Mouse (Mus musculus) yolk sac, embryonic 10.5 days (tissue): Measurements from ENCODE around the gene Dhx40.
"Not testable (repeated sequence)": the region's sequence is repeated elsewhere in the genome, so short reads cannot be mapped to it uniquely, and the experiment has no call there.

Experiments used
- DNase-seq: peaks from one replicate; pipeline ENCODE4 v3.0.0-alpha.2; 2017; ENCODE audit warnings: low spot score

The Dhx40 gene

DNA sequence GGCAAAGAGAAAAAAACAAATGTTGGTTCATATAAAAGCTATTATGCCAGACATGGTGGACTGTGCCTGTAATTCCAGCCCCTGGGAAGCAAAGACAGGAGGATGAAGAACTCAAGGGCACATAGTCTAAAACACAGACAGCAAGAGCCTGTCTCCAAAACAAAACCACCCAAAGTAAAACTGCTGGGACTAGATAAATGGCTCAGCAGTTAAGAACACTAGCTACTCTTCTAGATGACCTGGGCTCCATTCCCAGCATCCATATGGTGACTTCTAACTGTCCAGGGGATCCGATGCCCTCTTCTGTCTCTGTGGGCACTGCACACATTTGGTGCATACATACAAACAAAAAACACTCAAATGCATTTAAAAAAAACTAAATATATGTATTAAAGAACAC lies 56.5 kb downstream of the Dhx40 start:
- DNase-seq: no peak

DNA sequence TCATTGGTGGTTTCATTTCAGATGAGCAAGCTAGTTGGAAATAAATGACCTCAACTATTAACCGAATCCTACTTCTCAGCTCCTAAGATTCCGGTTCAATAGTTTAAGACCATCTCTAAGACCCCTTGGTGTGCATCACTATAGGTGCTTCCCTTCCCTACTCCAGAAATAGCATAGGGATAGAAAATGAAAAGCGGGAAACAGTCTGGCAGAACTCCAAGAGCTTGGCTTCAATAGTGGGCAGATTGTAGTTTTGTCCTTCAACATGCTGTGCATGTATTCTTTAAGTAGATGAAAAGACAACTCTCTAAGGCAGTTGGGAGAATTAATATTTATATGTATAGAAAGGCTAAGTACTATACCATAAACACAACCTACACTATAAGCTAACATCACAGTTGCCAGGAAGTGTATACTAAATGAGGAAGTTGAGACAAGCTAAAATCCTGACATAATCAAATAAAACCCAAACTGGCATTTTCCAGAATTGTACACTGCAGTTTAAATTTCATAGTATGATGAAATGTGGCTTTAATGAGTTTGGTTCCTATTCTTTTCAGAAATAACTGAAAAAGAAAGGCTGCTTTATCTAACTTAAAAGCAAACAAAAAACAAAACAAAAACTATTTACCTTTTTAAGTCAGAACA lies 57.6 kb downstream of the Dhx40 start:
- no peak for DNase-seq

GRCm38 (mm10) chr11:86745634-86746404 lies 61.7 kb downstream of the Dhx40 start:
- DNase-seq: no peak

DNA sequence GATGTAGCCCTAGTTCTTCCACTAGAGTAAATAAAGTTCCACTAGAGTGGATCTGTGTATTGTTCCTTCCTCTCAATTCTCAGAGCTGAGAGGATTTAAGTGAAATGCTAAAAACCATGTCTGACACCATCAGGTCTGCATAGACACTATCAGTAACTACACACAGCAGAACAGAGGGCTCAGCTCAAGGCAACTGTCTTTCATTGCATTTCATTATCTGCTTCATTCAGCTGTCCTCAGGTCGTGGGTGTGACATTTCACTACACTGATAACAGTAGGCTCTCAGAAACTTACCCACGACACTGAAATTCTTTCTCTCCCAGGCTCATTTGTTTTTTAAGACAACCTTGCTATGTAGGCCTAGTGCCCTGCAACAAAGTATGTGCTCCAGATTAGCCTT lies 64.9 kb downstream of the Dhx40 start:
- peak; percentile 47 for DNase-seq

DNA sequence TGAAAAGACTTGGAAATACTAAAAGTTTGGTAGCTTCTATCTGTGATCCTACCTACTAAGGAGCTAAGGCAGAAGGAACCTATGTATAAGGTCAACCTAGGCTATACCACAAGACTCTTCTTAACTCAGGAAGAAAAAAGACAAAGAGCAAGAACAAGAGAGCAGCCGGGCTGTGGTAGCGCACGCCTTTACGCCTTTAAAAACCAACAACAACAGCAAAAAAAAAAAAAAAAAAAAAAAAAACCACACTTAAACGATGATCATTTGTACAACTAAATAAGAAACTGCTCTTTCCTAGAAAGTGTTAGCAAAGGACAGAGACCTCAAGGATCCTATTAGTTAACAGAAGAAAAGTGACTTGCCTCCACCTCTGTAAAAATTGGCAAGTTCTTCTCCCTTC lies 66.0 kb downstream of the Dhx40 start:
- no peak for DNase-seq

DNA sequence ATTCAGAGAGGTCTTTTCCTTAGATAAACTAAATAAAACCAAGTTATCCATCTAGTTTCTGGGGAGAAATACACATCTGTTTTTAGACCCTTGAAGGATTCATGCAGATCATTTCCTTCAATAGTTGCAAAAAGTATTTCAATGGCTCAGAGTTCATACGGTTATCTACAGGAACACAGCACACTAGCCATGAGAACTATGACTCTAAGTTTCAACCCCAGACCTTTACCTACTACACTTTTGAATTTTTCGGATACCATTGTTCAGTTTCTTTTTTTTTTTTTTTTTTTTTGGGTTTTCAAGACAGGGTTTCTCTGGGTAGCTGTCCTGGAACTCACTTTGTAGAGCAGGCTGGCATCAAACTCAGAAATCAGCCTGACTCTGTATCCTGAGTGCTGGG lies 68.1 kb downstream of the Dhx40 start:
- DNase-seq: no peak

GRCm38 (mm10) chr11:86738956-86739355 lies 68.6 kb downstream of the Dhx40 start:
- no peak for DNase-seq

GRCm38 (mm10) chr11:86738308-86738707 lies 69.2 kb downstream of the Dhx40 start:
- DNase-seq: not testable (repeated sequence)

DNA sequence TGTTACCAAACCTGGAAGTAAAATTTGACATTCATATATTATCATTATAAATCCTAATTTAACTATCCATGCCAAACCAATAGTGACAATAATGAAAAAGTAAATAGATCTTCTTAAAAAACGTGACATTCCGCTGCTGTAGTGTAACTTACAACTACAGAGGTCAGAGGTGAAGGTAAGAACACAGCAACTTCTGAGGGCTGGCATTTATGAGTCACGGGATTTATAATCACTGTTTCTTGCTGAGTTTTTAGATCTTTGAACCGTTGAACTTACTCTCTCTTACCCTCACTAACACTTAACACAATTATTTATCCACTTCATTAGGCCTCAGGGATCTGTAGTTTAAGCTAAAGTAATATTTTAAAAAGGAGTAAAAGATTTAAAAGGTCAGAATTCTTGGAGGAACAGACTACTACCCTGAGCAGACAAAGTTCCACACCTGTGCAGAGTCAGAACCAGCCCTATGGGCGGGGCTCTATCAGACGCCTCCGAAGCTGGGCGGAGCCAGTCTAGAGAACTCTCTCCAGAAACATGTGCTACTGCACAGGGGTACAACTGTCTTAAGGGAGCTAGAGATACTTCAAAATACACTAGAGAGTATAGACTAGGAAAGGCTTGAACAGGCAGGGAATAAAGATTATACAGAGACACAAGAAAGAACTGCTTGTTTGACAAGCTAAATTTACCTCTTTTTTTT lies 70.1 kb downstream of the Dhx40 start:
- DNase-seq: no peak

DNA sequence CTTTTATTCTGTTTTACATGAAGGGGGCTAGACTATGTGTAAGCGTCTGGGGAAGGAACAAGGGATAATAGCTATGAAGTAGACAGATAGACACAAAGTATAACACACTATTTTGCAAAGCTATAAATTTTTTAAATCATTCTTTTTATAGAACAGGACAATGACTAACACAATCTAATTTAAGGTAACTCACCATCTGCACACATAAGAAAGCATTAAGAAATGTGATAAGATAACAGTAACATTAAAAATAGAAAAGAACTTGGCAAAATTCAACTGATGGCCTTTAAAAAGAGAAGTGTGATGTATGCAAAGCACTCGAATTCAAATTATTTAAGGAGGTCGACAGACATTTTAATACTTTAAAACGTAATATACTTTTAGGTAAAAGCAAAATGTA lies 72.6 kb downstream of the Dhx40 start:
- no peak for DNase-seq

DNA sequence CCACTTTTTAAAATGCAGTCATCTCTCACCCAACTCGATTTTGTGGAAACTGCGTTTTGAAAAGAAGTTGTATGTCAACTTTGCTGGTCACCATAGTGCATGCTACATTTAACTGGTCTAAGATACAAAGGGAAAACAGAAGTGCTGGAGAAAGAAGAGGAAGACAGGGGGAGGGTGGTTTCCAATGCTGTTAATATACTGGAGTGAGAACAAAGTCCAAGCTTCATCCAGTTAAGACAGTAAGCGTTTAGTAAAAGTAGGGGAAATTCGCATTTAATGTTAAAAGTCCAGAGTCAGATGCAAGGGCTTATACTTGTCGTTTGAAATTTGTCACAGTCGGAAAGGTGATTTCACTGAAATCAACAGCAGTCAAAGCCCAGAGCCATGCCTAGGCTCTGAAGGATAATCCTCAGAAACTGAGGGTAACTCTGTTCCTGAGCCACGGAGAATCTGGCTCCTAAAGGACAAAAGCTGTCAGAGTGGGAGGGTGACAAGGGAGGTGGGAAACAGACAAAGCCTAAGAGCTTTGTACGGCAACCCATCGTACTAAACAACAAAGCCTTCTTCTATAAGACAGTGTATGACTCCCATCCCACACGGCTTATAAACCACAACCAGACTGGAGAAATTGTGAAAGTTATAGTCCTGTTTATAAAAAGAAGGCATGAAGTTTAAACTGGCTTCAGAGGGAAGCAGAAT lies 73.2 kb downstream of the Dhx40 start:
- no peak for DNase-seq

GRCm38 (mm10) chr11:86731443-86731842 lies 76.1 kb downstream of the Dhx40 start:
- DNase-seq: no peak

DNA sequence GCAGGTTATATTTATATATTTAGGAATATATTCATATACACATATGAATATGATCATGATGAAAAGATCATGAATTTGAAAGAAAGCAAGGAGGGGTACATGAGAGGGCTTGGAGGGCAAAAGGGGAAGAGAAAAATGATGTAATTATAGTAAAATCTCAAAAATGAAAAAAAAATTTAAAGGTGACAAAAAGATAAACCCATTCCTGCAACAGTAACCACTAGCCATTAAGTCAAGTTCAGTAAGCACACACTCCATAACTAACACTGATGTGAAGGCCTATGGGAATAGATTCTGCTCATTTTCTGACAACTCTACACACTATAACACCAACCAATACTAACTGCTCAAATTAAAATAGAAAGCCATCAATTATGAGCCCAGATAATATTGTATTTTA lies 81.9 kb downstream of the Dhx40 start:
- no peak for DNase-seq

DNA sequence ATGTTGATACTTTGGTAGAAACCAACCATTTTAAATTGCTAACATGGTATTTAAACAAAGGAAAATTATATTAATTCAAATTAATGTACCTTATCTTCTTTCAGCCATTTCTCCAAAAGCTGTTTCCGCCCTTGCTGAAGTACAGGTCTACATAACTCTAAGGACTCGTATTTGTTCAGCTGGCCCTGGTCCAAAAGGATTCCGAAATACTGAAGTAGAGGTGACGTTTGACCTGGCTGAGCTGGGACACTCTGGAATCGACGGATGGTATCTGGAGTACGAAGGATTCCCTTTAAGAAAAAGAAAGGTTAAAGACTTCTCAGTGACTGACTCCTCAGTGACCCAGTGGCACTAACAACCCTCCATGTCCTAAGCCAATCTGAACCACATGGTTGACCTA lies 82.6 kb downstream of the Dhx40 start:
- DNase-seq: no peak

- DNase-seq: no peak
Measured at GRCm38 (mm10) chr11:86724004-86724403, 83.5 kb downstream of the Dhx40 start.

DNA sequence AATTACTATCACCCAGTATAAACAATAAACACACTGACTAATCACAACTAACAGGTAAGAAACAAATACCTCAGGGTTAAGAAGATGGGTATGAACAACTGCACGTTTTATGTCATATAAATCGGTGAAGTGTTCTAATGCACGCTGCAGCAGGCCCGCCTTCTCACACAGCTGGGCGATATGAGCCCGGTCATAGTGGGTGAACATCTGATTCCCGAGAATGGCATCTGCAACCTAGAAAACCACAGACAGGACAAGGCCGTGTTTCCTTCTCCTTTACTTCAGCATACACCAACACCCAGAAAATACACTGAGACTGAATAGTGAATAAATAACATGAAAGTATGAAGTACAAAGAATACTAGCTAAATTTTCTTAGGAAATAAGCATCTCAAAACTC lies 88.2 kb downstream of the Dhx40 start:
- DNase-seq: no peak
